Mouse (Mus musculus) stomach, embryonic 14.5 days (tissue): Measurements from ENCODE around the gene Itgad. TPM values are rescaled to one million over a fixed set of nuclear protein-coding genes. Genes with fewer than 3 reads are reported as not detected.

Experiments used
- ATAC-seq: fragments of 200-750 bp; cut with Nextera tagmentation; 2 replicates; pipeline ENCODE4 v1.8.0; 2017; ENCODE audit warnings: low read depth, moderate TSS enrichment; ENCODE audit not compliant: insufficient number of reproducible peaks, insufficient read depth, low FRiP score
- H3K27ac ChIP-seq: fragments of 300-500 bp; sonication (generic); 2 replicates; pipeline ENCODE4 v1.5.1; 2014; ENCODE audit warnings: mild to moderate bottlenecking, low read length, moderate library complexity, mixed read lengths
- H3K27me3 ChIP-seq: fragments of 300-500 bp; sonication (generic); 2 replicates; pipeline ENCODE4 v1.6.1; 2014; ENCODE audit warnings: low read length, control low read depth, mixed read lengths; ENCODE audit not compliant: control insufficient read depth, insufficient read depth
- H3K36me3 ChIP-seq: fragments of 300-500 bp; sonication (generic); 2 replicates; pipeline ENCODE4 v1.6.1; 2014; ENCODE audit warnings: mild to moderate bottlenecking, control low read depth, low read length, moderate library complexity, mixed read lengths; ENCODE audit not compliant: control insufficient read depth, insufficient read depth
- H3K4me1 ChIP-seq: fragments of 300-500 bp; sonication (generic); 2 replicates; pipeline ENCODE4 v1.6.1; 2014; ENCODE audit warnings: low read length, control low read depth, mixed read lengths; ENCODE audit not compliant: control insufficient read depth, insufficient read depth
- H3K4me2 ChIP-seq: fragments of 300-500 bp; sonication (generic); replicated peaks from 2 replicates; pipeline ENCODE4 v1.6.1; 2014; ENCODE audit warnings: low read depth, low read length, control low read depth
- H3K4me3 ChIP-seq: fragments of 300-500 bp; sonication (generic); 2 replicates; pipeline ENCODE4 v1.5.1; 2014; ENCODE audit warnings: low read depth, low read length, control low read depth
- H3K9ac ChIP-seq: fragments of 300-500 bp; sonication (generic); replicated peaks from 2 replicates; pipeline ENCODE4 v1.6.1; 2014; ENCODE audit warnings: low read depth, mild to moderate bottlenecking, control low read depth, low read length, moderate library complexity, mixed read lengths
- H3K9me3 ChIP-seq: fragments of 300-500 bp; sonication (generic); 2 replicates; pipeline ENCODE4 v1.6.1; 2016; ENCODE audit warnings: low read depth, low read length, control low read depth; ENCODE audit not compliant: control insufficient read depth
- WGBS: fragments of 180-500 bp; shearing (Covaris S2); extraction: QIAGEN DNeasy Blood & Tissue Kit; methylation state at CpG from one replicate; pipeline ENCODE4 v1.1.7; 2014; 5-methylcytosine and 5-hydroxymethylcytosine counted together
- polyA plus RNA-seq: library from polyadenylated mRNA; unstranded; fragments of >200 nt; fragmentation: Nextera tagmentation; extraction: Ambion mirVana; gene quantifications from 2 replicates; pipeline ENCODE4 v1.2.1, GENCODE M21; 2014

The Itgad gene
- polyA plus RNA-seq, 1 experiment from 2014 or later, result not detected

GRCm38 (mm10) chr7:128266056-128266455 is 111.9 kb downstream of the Itgad start:
- Histone ChIP-seq H3K4me3 (no peak overlapping the region), H3K9me3 (no peaks in the 10 kb centered on the region), H3K27ac (no peak overlapping the region), H3K27me3 (no peaks in the 10 kb centered on the region), H3K4me1 (no peaks in the 10 kb centered on the region), H3K4me2 (no peak overlapping the region), H3K36me3 (no peaks in the 10 kb centered on the region), H3K9ac (no peak overlapping the region)
- WGBS, result 70% methylated on average over 5 of the region's 5 CpGs
- ATAC-seq, result no peak

GRCm38 (mm10) chr7:128267391-128267790 is 113.2 kb downstream of the Itgad start:
- Histone ChIP-seq H3K36me3 (peaks cover 3% of the 10 kb centered on the region; the same call in 1 of the 2 replicates), H3K27ac (no peak overlapping the region), H3K9ac (no peak overlapping the region), H3K4me2 (no peak overlapping the region), H3K27me3 (no peaks in the 10 kb centered on the region), H3K4me1 (no peaks in the 10 kb centered on the region), H3K4me3 (no peak overlapping the region), H3K9me3 (no peaks in the 10 kb centered on the region)
- WGBS, result 63% methylated on average over 13 of the region's 13 CpGs
- ATAC-seq, result no peak

DNA sequence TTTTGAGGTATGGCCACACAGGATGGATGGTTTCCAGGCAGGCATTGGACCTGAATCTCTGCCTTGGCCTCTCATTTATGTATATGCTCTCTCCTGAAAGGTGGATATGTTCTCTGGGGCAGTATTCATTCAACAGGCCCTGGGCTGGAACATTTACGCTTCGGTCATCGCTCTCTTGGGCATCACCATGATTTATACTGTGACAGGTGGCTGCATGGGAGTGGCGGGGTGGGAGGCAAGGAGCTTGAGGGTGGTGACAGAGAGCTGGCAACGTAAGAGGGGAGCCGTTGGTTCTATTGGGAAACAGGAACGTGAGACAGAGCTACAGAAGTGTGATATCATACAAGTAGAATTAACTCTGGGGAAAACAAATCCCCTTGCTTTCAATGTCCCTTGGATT is 113.6 kb downstream of the Itgad start:
- Histone ChIP-seq H3K4me2 (no peak overlapping the region), H3K36me3 (peaks cover 3% of the 10 kb centered on the region; the same call in 1 of the 2 replicates), H3K9ac (no peak overlapping the region), H3K9me3 (no peaks in the 10 kb centered on the region), H3K4me1 (no peaks in the 10 kb centered on the region), H3K27ac (no peak overlapping the region), H3K4me3 (no peak overlapping the region), H3K27me3 (no peaks in the 10 kb centered on the region)
- 77% methylated on average over 7 of the region's 7 CpGs for WGBS
- no peak for ATAC-seq

GRCm38 (mm10) chr7:128270431-128270850 is 116.3 kb downstream of the Itgad start:
- peak; percentile 93 for ATAC-seq
- Histone ChIP-seq H3K27ac (no peak overlapping the region), H3K9ac (no peak overlapping the region), H3K27me3 (no peaks in the 10 kb centered on the region), H3K9me3 (no peaks in the 10 kb centered on the region), H3K4me2 (no peak overlapping the region), H3K4me1 (no peaks in the 10 kb centered on the region), H3K36me3 (peaks cover 26% of the 10 kb centered on the region), H3K4me3 (no peak overlapping the region)
- WGBS, result 42% methylated on average over 13 of the region's 13 CpGs

GRCm38 (mm10) chr7:128271496-128271895 is 117.3 kb downstream of the Itgad start:
- no peak overlapping the region for H3K27ac ChIP-seq
- H3K9ac ChIP-seq, result no peak overlapping the region
- H3K4me3 ChIP-seq, result no peak overlapping the region
- WGBS, result 92% methylated on average over 9 of the region's 9 CpGs
- H3K9me3 ChIP-seq, result no peaks in the 10 kb centered on the region
- no peak overlapping the region for H3K4me2 ChIP-seq
- H3K4me1 ChIP-seq, result no peaks in the 10 kb centered on the region
- no peaks in the 10 kb centered on the region for H3K27me3 ChIP-seq
- peaks cover 37% of the 10 kb centered on the region for H3K36me3 ChIP-seq
- no peak for ATAC-seq

Other genes with a start within 250 kb of the Itgad start
- gene Kat8, start 241.9 kb upstream of the Itgad start, polyA plus RNA-seq, result 40.3 and 43.0 TPM in 2 replicates
- gene Prss8, start 224.3 kb upstream of the Itgad start, polyA plus RNA-seq, result 48.2 and 55.5 TPM in 2 replicates
- 8.2 and 8.5 TPM in 2 replicates for gene Prss36, start 207.7 kb upstream of the Itgad start, polyA plus RNA-seq
- gene Fus, start 186.9 kb upstream of the Itgad start, polyA plus RNA-seq, result 71.4 and 72.4 TPM in 2 replicates
- gene Pycard, start 160.5 kb upstream of the Itgad start, polyA plus RNA-seq, result 71.4 and 74.6 TPM in 2 replicates
- 0.19 TPM in 1 of 2 replicates, not detected in the other for gene Trim72, start 150.4 kb upstream of the Itgad start, polyA plus RNA-seq
- gene Itgam, start 91.7 kb upstream of the Itgad start, polyA plus RNA-seq, result 0.77 TPM in 2 replicates
- gene Gm49368, start 91.7 kb upstream of the Itgad start, polyA plus RNA-seq, result not detected in 2 replicates
- gene Itgax, start 24.8 kb upstream of the Itgad start, polyA plus RNA-seq, result 0.17 TPM in 1 of 2 replicates, not detected in the other
- gene Cox6a2, start 52.0 kb downstream of the Itgad start, polyA plus RNA-seq, result 0.41 TPM in 1 of 2 replicates, not detected in the other
- gene Armc5, start 83.0 kb downstream of the Itgad start, polyA plus RNA-seq, result 11.5 and 12.2 TPM in 2 replicates
- 9.7 and 9.9 TPM in 2 replicates for gene 9130023H24Rik, start 83.7 kb downstream of the Itgad start, polyA plus RNA-seq
- 203 and 205 TPM in 2 replicates for gene Tgfb1i1, start 92.4 kb downstream of the Itgad start, polyA plus RNA-seq
- 1.00 and 2.5 TPM in 2 replicates for gene Slc5a2, start 111.3 kb downstream of the Itgad start, polyA plus RNA-seq
- 36.8 and 42.8 TPM in 2 replicates for gene BC017158, start 143.8 kb downstream of the Itgad start, polyA plus RNA-seq